Mouse (Mus musculus) fat pad, adult 2 months (tissue): ENCODE results near the gene Josd1.
A peak's percentile ranks its signal among the peaks of the same experiment; 100 is the strongest.
"Not testable (repeated sequence)": the region's sequence is repeated elsewhere in the genome, so short reads cannot be mapped to it uniquely, and the experiment has no call there.

Experiments
- DNase-seq: peaks from one replicate; pipeline ENCODE4 v3.0.0-alpha.2; 2011; ENCODE audit warnings: low read depth, low spot score; ENCODE audit errors: extremely low read depth

Josd1 gene

GRCm38 (mm10) chr15:79692334-79692733 lies 4.6 kb upstream of the Josd1 start:
- no peak for DNase-seq

DNA sequence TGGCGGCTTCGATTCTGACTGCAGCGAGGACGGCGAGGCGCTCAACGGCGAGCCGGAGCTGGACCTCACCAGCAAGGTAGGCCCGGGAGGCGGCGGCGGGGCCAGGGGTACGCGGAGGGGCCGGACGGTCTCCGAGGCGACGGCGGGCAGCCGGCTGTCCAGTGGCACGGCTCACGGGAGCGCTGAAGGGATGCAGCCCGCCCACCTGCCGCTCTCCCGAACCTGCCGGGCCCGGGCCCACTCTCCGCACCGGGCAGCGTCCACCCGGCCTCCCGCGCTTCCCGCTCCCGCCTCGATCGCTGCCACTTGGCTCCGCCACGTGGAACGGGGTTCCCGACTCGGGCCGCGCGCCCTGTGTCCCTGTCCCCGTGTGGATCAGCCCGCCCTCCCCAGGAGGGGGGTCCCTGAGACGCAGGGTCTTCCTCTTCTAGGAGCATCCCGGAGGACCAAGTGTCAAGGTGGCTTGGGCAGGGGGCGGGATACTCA lies 3.3 kb upstream of the Josd1 start:
- DNase-seq, result no peak

DNA sequence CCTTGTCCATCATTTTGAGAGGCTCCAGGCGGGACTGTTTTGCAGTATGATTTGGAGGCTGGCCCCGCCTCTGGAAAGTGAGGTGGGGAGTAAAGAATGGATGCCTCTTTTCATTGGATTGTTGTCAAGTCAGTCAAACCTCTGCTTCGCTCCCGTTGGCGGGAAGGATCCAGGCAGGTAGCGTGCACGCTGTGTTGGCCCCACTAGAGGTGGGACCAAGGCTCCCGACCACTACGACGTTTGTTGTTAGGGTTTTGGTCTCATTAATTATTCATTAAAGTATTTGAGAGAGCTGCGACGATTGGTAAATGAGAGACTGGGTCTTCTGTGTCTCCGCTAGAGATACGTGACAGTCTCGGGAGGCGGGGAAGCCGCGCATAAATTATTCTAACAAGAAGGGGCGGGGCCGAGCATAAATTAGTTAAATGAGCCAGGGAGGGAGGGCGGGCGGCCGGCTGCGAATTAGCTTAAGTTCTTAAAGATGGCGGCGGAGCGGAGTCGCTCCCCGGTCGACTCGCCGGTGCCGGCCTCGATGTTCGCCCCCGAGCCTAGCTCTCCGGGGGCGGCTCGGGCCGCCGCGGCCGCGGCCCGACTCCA lies 2.8 kb upstream of the Josd1 start, which contains the start of gene Gtpbp1:
Gtpbp1 (plus strand) TSS at position 420 of the 597 bp plus-strand sequence.
- peak; percentile 99 for DNase-seq

GRCm38 (mm10) chr15:79689662-79690425 lies 2.1 kb upstream of the Josd1 start:
- DNase-seq, result no peak

DNA sequence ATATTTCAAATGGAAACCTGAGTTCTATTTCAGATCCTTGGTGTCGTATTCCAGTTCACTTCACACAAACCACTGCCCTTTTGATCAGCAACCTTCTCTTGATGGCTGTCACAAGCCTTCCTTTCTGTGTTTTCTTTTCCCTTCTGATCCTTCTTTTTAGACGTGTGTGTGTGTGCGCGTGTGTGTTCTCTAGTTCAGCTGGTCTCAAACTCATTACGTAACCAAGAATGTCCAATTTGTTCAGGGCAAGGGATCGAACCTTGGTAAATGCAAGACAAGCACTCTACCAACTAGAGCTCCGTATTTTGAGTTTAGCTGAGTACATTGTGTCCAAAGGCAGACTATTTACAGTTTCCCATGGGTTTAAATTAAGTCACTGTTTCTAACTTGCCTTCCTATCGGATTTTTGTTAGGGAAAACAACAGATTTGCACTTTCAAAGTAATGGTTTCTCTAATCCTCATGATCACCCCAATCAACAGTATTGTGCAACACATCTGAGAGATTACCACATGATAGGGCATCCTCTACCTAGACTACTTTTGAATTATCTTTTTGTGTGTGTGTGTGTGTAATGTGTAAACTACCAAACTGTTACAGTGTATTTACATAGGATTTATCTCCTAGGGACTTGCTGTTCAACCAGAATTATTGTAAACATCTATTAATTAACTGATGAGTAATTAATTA lies 693 bp upstream of the Josd1 start:
- no peak for DNase-seq

DNA sequence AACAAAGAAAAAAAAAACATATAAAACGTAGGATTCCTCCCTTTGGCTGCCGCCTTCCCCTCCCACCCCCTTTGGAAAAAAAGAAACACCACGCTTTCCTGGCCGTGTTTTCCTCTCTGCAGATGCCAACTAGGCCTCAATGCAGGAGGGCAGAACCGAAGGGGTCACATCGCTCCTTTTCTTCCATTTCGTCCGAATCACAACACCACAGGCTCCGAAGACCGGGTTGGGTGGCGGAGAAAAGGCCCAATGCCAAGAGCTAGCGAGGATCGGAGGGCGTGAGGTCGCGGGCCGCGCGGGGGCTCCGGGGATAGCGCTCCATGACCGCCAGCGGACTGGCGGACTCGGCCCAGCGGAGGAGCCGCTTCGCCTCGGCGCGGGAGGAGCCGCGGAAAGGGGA lies 544 bp downstream of the Josd1 start:
- DNase-seq, result no peak

DNA sequence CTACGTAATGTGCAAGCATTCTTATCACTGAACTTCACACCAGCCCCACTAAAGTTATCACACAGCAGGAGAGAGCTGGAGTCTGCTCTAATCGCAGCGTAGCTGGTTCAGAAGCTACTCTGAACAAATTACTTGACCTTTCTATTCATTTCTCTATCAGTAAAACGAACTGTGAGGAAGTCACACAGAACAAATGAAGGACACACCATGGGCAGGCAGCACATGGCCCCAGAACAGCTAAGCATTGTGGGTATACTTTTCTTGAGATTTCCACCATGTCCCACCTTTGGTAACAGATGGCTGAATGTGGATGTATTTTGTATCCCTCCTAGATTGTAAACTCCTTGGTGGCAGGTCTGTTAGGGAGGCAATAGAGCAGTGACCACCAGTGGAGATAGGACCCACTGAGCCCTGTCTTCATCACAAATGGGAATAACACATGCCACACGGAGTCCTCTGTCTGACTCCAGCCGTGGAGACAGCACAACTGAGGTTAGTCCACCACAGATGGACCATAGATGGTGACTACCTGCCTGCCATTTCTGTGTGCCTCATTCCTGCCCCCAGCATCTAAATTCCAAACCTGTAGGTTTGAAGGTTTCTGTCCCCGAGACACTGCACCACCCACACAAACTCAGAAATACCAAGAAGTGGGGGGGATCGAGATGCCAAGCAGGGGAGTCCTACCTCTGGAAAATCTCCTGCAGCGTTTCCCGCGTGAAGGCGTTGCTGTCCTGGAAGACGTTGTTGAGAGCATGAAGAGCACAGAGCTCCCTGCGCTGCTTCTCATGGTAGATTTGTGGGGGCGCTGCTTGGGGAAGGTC lies 1.5 kb downstream of the Josd1 start:
- DNase-seq, result no peak

- no peak for DNase-seq
Measured at GRCm38 (mm10) chr15:79685141-79685641, 2.5 kb downstream of the Josd1 start.

DNA sequence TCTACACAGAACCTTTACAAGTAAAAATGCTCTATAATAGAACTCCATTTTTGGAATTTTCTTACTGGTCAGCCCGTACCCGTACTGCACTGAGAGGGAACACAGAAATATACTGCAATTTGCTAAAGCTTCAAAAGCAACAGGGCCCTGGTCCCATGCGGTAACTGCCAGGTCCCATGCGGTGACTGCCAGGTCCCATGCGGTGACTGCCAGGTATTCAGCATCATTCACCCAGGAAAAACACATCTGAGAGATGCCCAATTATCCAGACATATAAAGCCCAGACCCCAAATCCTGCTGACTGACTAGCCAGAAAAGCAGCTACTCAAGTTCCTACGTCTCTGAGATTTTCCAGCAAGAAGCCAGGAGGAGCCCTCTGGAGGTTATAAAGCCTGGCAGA lies 3.1 kb downstream of the Josd1 start:
- DNase-seq, result no peak

- no peak for DNase-seq
Measured at GRCm38 (mm10) chr15:79683707-79684465, 3.8 kb downstream of the Josd1 start.

- DNase-seq, result no peak
Measured at GRCm38 (mm10) chr15:79683146-79683545, 4.6 kb downstream of the Josd1 start.

- DNase-seq, result no peak
Measured at GRCm38 (mm10) chr15:79681973-79682372, 5.7 kb downstream of the Josd1 start.

DNA sequence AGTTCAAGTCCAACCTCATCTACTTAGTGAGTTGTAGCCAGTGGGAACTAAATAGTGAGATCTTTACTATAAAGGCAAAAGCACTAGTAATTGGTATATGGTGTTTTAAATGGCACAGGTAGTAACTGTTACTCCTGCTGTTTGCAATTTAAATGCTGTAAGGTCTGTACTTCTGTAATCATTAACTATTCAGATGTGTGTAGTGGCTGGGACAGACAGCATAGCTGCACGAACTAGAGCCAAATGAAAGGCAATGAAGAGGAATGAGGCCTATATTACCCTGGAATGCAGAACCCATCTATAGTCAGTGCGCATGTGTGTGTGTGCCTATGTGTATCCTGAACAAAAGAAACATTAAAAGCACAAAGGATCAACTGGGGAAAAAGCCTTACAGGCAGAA lies 9.8 kb downstream of the Josd1 start:
- no peak for DNase-seq

DNA sequence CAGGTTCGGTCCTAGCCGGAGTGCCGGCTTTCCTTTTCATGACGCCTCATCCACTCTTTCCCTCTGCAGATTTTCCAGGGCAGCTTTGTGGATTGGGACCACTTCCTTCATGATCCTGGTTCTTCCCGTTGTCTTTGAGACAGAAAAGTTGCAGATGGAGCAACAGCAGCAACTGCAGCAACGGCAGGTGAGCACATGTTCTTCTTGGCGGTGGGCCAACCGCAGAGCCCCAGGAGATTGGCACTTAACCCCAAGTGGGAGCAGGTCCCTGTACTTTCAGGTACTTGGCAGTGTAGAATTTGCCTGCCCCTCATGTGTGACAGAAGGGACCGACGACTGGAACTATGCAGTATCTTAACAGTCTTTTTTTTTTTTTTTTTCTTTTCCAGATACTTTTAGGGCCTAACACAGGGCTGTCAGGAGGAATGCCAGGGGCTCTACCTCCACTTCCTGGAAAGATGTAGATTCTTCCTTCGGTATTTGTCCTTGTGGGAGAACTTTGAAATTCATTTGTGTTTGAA lies 15.8 kb downstream of the Josd1 start:
- DNase-seq, result not testable (repeated sequence)

DNA sequence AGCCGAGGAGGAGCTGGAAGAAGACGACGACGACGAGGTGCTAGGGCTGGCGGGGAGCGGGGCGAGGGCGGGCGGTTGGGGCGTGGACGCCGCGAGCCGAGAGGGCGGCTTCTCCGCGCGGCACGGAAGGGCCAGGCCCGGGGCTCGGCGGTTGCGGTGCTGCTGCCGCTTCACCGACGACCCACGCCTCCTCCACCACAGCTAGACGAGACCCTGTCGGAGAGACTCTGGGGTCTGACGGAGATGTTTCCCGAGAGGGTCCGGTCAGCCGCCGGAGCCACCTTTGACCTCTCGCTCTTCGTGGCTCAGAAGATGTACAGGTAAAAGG lies 16.8 kb downstream of the Josd1 start:
- DNase-seq, result no peak

- no peak for DNase-seq
Measured at GRCm38 (mm10) chr15:79670249-79670971, 17.3 kb downstream of the Josd1 start, which contains the start of gene Tomm22. TSS of gene Tomm22 (plus strand) at chr15:79670861.

- no peak for DNase-seq
Measured at GRCm38 (mm10) chr15:79669195-79669594, 18.5 kb downstream of the Josd1 start.

GRCm38 (mm10) chr15:79664666-79665065 lies 23.1 kb downstream of the Josd1 start:
- no peak for DNase-seq

GRCm38 (mm10) chr15:79661852-79662251 lies 25.9 kb downstream of the Josd1 start:
- DNase-seq, result no peak
